Mouse (Mus musculus) mammary gland, adult 2 months (tissue): ENCODE results near the gene Acy3. TPM values are rescaled to one million over a fixed set of nuclear protein-coding genes. Genes with fewer than 3 reads are reported as not detected.

Experiments
- polyA plus RNA-seq: library from polyadenylated mRNA; depleted of rRNA; stranded (reverse); fragments of >200 nt; gene quantifications from 2 replicates; pipeline ENCODE4 v1.2.3, GENCODE M21; 2012; ENCODE audit warnings: low replicate concordance; rRNA removed

The Acy3 gene
- polyA plus RNA-seq = 56.0 and 64.9 TPM in 2 replicates

DNA sequence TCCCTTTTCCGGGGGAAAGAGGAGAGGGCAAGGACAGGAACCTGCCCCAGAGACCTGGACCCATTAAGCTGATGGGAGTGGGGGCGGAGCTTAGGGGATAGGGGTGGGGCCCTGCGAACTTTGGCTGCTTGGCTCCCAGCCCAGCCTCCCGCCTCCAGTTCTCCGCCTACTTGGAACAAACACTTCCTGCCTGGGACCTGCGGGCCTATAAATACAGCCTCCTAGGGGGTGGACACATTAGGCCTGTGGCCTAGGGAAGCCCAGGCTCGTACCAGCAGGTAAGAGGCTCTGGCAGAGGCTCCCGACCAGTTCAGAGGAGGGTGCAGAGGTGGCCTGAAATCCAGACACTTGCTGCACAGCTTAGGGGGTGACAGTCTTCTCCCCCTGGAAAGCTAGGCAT is at the start of gene Acy3:
TSS of gene Acy3 (plus strand) at position 237 of the 400 bp plus-strand sequence.

DNA sequence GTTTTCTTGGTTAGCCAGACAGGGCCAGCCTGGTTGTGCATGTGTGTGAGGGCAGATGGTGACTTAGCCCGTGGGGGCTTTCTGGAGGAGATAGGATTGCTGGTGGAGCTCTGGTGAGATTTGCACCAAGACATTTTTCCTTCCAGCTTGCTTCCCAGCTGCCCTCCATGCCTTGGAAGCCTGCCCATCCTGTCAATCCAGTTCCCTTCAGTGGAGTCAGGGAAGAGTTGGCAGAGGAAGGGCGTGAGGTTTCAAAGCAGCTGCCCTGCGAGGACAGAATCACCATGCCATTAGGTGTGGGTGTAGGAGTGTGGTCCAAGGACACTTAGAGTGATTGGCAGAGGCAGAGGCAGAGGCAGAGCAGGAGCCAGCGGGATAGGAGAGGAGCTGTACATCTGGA is 27.9 kb upstream of the Acy3 start, which contains the start of gene Aldh3b3:
TSS of gene Aldh3b3 (plus strand) at position 176 of the 400 bp plus-strand sequence.

DNA sequence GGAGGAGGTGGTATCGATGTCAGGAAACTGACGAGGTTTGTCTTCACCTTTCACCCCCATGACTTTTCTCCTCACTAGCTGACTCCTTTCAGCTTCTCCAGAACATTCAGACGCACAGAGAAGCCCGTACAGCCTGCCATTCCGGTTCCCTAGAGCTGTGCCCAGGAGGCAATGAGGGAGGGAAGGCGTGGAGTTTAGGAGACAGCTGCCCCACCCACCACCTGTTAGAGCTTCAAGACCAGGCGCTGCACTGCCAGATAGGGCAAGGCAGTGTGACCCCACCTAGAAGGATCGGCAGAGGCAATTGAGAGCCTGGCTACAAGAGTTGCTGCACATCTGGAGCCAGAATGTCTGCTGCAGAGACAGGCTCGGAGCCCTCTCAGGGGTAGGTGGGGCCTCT is 14.1 kb upstream of the Acy3 start, which contains the start of gene Aldh3b2:
TSS of gene Aldh3b2 (plus strand) at position 100 of the 400 bp plus-strand sequence.

GRCm38 (mm10) chr19:3992416-3992815 is 6.0 kb downstream of the Acy3 start, which contains the start of gene Tbx10:
Tbx10 (plus strand) TSS chr19:3992752.

DNA sequence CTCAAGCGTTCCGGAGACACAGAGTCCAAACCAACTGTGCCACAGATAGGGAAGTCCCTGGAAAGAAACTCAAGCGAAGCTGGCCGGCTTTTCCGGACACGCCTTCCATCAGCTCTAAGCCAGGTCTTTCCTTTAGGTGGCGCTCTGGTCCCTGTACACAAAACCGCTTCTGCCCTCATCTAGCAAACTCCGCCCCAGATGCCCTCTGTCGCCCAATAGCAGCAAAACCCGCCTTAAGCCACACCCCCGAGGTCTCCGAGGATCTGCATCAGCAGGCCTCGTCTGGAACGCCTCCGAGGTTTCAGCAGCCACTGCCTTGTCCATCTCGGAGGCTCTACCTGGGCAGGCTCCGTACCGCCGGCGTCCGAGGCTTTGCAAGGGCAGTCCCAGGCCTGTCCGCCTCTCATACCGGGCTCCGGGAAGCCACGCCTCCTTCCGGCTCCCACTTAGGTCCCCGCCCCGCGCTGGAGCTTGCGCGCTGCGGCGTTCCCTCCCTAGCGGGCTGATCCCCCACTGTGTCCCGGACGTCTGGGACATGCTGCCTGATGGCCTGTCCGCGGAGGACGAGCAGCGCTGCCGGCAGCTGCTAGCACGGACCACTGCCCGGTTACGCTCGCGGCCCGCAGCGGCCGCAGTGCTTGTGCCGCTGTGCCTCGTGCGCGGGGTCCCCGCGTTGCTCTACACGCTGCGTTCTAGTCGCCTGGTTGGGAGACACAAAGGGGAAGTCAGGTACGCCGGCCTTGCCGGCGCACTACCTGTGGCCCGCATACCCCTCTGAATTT is 13.9 kb downstream of the Acy3 start, which contains the start of the genes Nudt8 and Gm49405:
TSS of gene Nudt8 (plus strand) at position 462 of the 782 bp plus-strand sequence.
TSS of gene Gm49405 (plus strand) at position 508 of the 782 bp plus-strand sequence.

DNA sequence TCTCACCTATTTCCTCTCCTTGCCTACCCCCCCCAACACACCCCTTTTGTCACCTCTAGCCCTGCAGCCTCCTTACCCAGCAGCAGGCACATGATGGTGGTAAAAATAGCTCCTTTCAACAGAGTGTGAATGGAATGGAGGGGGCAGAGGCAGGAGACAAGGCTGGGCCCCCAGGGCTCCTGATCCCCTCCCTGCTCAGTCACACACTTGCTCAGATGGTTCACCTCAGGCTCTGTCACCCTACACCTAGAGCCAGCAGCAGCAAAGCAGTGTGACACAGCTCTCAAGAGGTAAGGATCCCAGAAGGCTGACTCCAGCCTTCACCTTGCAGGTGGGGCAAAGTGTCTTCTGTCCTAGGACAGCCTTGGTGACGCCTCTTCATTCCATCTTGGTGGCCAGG is 16.7 kb downstream of the Acy3 start, which contains the start of gene Doc2g:
TSS of gene Doc2g (plus strand) at position 202 of the 400 bp plus-strand sequence.

GRCm38 (mm10) chr19:4012432-4013022 is 26.2 kb downstream of the Acy3 start, which contains the start of gene Ndufv1:
Ndufv1 (minus strand) TSS chr19:4012806.

DNA sequence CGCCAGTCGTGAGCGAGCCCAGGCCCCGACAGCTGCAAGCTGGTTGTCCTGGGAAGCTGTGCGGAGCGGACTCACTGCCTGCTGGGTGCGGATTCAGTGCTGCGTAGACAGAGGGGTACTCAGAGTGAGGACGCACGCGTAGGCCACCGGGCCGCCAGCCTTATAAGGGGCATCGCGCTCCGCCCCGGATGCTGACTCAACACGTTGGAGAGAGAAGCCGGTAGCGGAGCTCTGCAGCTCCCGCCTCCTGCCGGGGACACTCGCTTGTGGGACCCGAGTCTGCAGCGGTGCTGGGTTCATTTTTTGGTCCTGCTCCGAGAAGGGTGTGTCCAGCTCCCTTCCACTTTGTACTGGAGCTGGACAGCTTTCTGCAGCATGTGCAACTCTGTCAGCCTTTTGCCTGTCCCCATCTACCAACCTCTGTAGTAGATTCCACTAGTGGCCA is 51.4 kb downstream of the Acy3 start, which contains the start of gene Gstp1:
TSS of gene Gstp1 (minus strand) at position 198 of the 445 bp plus-strand sequence.

Other genes with a start within 250 kb of the Acy3 start
- gene Kmt5b, start 219.1 kb upstream of the Acy3 start, polyA plus RNA-seq = 13.7 and 17.2 TPM in 2 replicates
- 31.2 and 33.9 TPM in 2 replicates for gene Chka, start 134.8 kb upstream of the Acy3 start, polyA plus RNA-seq
- 218 and 220 TPM in 2 replicates for gene Tcirg1, start 79.4 kb upstream of the Acy3 start, polyA plus RNA-seq
- gene Ndufs8, start 73.8 kb upstream of the Acy3 start, polyA plus RNA-seq = 276 and 363 TPM in 2 replicates
- 13.0 and 17.1 TPM in 2 replicates for gene Aldh3b1, start 56.8 kb upstream of the Acy3 start, polyA plus RNA-seq
- gene Unc93b1, start 51.4 kb upstream of the Acy3 start, polyA plus RNA-seq = 307 and 435 TPM in 2 replicates
- 0.50 and 0.69 TPM in 2 replicates for gene Aldh3b3, start 27.9 kb upstream of the Acy3 start, polyA plus RNA-seq
- 22.0 and 22.5 TPM in 2 replicates for gene Aldh3b2, start 14.2 kb upstream of the Acy3 start, polyA plus RNA-seq
- not detected in 2 replicates for gene Tbx10, start 6.2 kb downstream of the Acy3 start, polyA plus RNA-seq
- 12.2 and 22.8 TPM in 2 replicates for gene Nudt8, start 14.0 kb downstream of the Acy3 start, polyA plus RNA-seq
- gene Gm49405, start 14.1 kb downstream of the Acy3 start, polyA plus RNA-seq = 2.5 and 2.9 TPM in 2 replicates
- gene Doc2g, start 16.7 kb downstream of the Acy3 start, polyA plus RNA-seq = 6.3 and 13.3 TPM in 2 replicates
- gene Ndufv1, start 26.2 kb downstream of the Acy3 start, polyA plus RNA-seq = 188 and 271 TPM in 2 replicates
- 508 and 632 TPM in 2 replicates for gene Gstp1, start 51.4 kb downstream of the Acy3 start, polyA plus RNA-seq
- gene Gstp2, start 59.5 kb downstream of the Acy3 start, polyA plus RNA-seq = 24.3 and 163 TPM in 2 replicates
- gene Gstp3, start 73.0 kb downstream of the Acy3 start, polyA plus RNA-seq = 14.6 and 23.5 TPM in 2 replicates
- gene Cabp2, start 95.0 kb downstream of the Acy3 start, polyA plus RNA-seq = 0.61 TPM in 1 of 2 replicates, not detected in the other
- gene Cdk2ap2, start 110.6 kb downstream of the Acy3 start, polyA plus RNA-seq = 257 and 348 TPM in 2 replicates
- gene Pitpnm1, start 113.4 kb downstream of the Acy3 start, polyA plus RNA-seq = 157 and 297 TPM in 2 replicates
- 113 and 122 TPM in 2 replicates for gene Aip, start 139.3 kb downstream of the Acy3 start, polyA plus RNA-seq
- 0.69 and 0.80 TPM in 2 replicates for gene Gpr152, start 153.2 kb downstream of the Acy3 start, polyA plus RNA-seq
- 1.2 TPM in 2 replicates for gene Cabp4, start 157.5 kb downstream of the Acy3 start, polyA plus RNA-seq
- gene Coro1b, start 162.0 kb downstream of the Acy3 start, polyA plus RNA-seq = 266 and 387 TPM in 2 replicates
- gene Ptprcap, start 167.0 kb downstream of the Acy3 start, polyA plus RNA-seq = 183 and 672 TPM in 2 replicates
- 46.6 and 54.5 TPM in 2 replicates for gene Rps6kb2, start 176.8 kb downstream of the Acy3 start, polyA plus RNA-seq
- gene Carns1, start 188.9 kb downstream of the Acy3 start, polyA plus RNA-seq = 32.3 and 39.2 TPM in 2 replicates
- 91.7 and 196 TPM in 2 replicates for gene Tbc1d10c, start 204.7 kb downstream of the Acy3 start, polyA plus RNA-seq
- gene Ppp1ca, start 205.5 kb downstream of the Acy3 start, polyA plus RNA-seq = 586 and 618 TPM in 2 replicates
- 49.2 and 51.9 TPM in 2 replicates for gene Rad9a, start 215.1 kb downstream of the Acy3 start, polyA plus RNA-seq
- gene Clcf1, start 227.7 kb downstream of the Acy3 start, polyA plus RNA-seq = 54.9 and 127 TPM in 2 replicates
- not detected in 2 replicates for gene AC109138.7, start 227.8 kb downstream of the Acy3 start, polyA plus RNA-seq
- gene Pold4, start 245.3 kb downstream of the Acy3 start, polyA plus RNA-seq = 207 and 218 TPM in 2 replicates